Mouse (Mus musculus) heart, adult 2 months (tissue): ENCODE results near the gene Rapgefl1. TPM values are rescaled to one million over a fixed set of nuclear protein-coding genes. Genes with fewer than 3 reads are reported as not detected.

Experiments used
- DNase-seq, 2 experiments: peaks; one replicate each; pipeline ENCODE4 v3.0.0; 2021
- H3K27ac ChIP-seq: fragments of 200-600 bp; 2 replicates; pipeline ENCODE4 v1.8.1; 2022
- H3K27me3 ChIP-seq: fragments of 200-500 bp; 2 replicates; pipeline ENCODE4 v1.6.1; 2012; ENCODE audit warnings: mild to moderate bottlenecking, low read length, inconsistent platforms, mixed read lengths; ENCODE audit not compliant: control insufficient read depth, insufficient read depth
- H3K36me3 ChIP-seq: fragments of 200-500 bp; 2 replicates; pipeline ENCODE4 v1.6.1; 2012; ENCODE audit warnings: low read length, inconsistent platforms; ENCODE audit not compliant: control insufficient read depth, insufficient read depth
- H3K4me1 ChIP-seq: fragments of 200-500 bp; 2 replicates; pipeline ENCODE4 v1.6.1; 2011; ENCODE audit warnings: low read length; ENCODE audit not compliant: control insufficient read depth, insufficient read depth
- H3K4me3 ChIP-seq: fragments of 200-600 bp; 2 replicates; pipeline ENCODE4 v1.8.1; 2022
- H3K79me2 ChIP-seq: fragments of 200-500 bp; replicated peaks from 2 replicates; pipeline ENCODE4 v1.6.1; 2012; ENCODE audit warnings: mild to moderate bottlenecking, inconsistent platforms, low read length, moderate library complexity, mixed read lengths; ENCODE audit not compliant: control insufficient read depth, insufficient read depth
- H3K9ac ChIP-seq: fragments of 200-500 bp; 2 replicates; pipeline ENCODE4 v1.6.1; 2012; ENCODE audit warnings: low read depth, mild to moderate bottlenecking, control low read depth, inconsistent platforms, low read length, mixed read lengths
- CTCF ChIP-seq: fragments of 200-600 bp; IDR thresholded peaks from 2 replicates; pipeline ENCODE4 v1.8.1; 2022; ENCODE audit warnings: antibody characterized with exemption, mild to moderate bottlenecking, moderate library complexity
- EP300 ChIP-seq: fragments of 200-500 bp; IDR thresholded peaks from 2 replicates; pipeline ENCODE4 v1.6.1; 2011; ENCODE audit warnings: low read depth, low read length, control low read depth; ENCODE audit not compliant: insufficient read depth
- POLR2A ChIP-seq: fragments of 200-500 bp; IDR thresholded peaks from 2 replicates; pipeline ENCODE4 v1.6.1; 2011; ENCODE audit warnings: mild to moderate bottlenecking, low read depth, low read length, control low read depth; ENCODE audit not compliant: insufficient read depth
- WGBS: fragments of 180-500 bp; shearing (Covaris S2); methylation state at CpG from one replicate; pipeline ENCODE4 v1.1.7; 2018; 5-methylcytosine and 5-hydroxymethylcytosine counted together
- intact Hi-C: fragments of 180-260 bp; cut with DNase I; formaldehyde crosslinking; loops from one replicate; pipeline ENCODE4 v1.15.1; 2025
- polyA plus RNA-seq: library from polyadenylated mRNA; depleted of rRNA; stranded (reverse); fragments of >200 nt; gene quantifications from 2 replicates; pipeline ENCODE4 v1.2.3, GENCODE M21; 2012
- total RNA-seq, 2 experiments: library from RNA; stranded (reverse); gene quantifications; 2 replicates each; pipeline ENCODE4 v1.2.3; 2021

Gene Rapgefl1
- total and polyA plus RNA-seq, 3 experiments, result 0.50 to 3.0 (median 0.77) TPM

DNA sequence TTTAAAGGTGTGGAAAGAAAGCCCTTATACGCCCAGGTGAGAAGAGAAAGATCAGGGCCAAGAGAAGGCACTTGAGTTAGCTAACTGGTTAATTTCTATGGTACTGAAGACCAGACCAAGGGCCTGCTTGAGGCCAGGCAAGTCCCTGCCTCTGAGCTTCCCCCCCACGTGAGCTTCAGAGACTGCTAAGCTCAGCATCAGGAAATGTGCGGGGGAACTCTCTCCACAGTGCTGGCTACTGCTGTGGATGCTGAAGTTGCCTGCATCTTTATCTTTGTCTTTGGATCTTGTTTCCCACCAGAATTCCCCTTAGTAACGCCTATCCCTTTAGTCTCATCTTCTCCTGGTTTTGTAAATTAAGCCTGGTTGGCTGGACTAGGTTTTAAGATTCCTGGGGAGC, 34.8 kb downstream of the Rapgefl1 start:
- no peak for TF ChIP-seq POLR2A
- peaks cover 6% of the 10 kb centered on the region for H3K4me1 ChIP-seq
- no peaks in the 10 kb centered on the region; the same call in 1 of the 2 replicates for H3K36me3 ChIP-seq
- peak overlapping the region; percentile 47; the same call in 1 of the 2 replicates for H3K27ac ChIP-seq
- no peak overlapping the region for H3K9ac ChIP-seq
- peaks cover 2% of the 10 kb centered on the region; the same call in 1 of the 2 replicates for H3K79me2 ChIP-seq
- no peak overlapping the region for H3K4me3 ChIP-seq
- no peak for DNase-seq
- no peaks in the 10 kb centered on the region for H3K27me3 ChIP-seq
- WGBS, result 57% methylated on average over 4 of the region's 4 CpGs
- intact Hi-C loops, result no loop called here

DNA sequence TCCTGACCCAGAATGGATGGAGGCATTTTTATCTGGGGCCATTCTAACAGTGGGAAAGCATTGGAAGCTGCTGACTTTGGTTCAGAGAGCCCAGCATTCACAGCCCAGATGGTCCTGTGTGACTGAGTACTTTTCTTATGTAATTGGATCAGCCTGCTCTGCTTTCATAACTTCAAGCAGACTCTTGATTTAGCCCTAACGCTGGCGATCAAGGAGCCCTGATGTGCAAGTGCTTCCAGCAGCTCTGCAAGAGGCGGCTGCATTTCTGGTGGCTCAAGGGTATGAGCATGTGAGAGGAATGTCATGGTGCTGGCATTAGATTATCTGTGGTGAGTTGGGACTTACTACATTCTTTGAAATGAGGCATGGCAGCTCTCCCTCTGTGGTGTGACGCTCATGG, 35.5 kb downstream of the Rapgefl1 start:
- Histone ChIP-seq H3K4me3 (no peak overlapping the region), H3K4me1 (peaks cover 6% of the 10 kb centered on the region), H3K79me2 (peaks cover 6% of the 10 kb centered on the region), H3K27ac (peak overlapping the region; percentile 47), H3K9ac (no peak overlapping the region), H3K36me3 (no peaks in the 10 kb centered on the region; the same call in 1 of the 2 replicates), H3K27me3 (no peaks in the 10 kb centered on the region)
- WGBS, result 42% methylated on average over 4 of the region's 4 CpGs
- TF ChIP-seq EP300 (0 out of 2 replicates have a peak, but pooled peaks have one; percentile 49), POLR2A (no peak)
- intact Hi-C loops, result no loop called here
- peak in 1 of 2 experiments; percentile 60 for DNase-seq

DNA sequence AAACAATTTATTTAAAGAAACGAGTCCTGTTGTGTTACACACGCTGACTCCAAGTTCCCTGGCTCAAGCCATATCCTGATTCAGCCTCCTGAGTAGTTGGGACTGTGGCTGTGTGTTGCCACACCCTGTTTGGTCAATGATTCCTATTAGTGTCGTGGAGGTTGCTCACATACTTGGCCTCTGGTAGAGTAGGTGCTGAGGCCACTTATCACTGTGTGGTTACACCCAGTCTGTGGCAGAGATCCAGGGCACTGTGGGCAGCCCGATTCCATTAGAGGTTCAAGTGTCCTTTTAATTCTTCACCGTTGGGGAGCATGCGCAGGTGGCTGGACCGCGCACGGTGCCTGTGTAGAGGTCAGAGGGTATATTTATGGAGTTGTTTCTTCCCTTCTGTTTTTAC, 37.3 kb downstream of the Rapgefl1 start:
- H3K27ac ChIP-seq, result peak overlapping the region; percentile 33; the same call in 1 of the 2 replicates
- peak; percentile 43 to 69 for DNase-seq
- 56% methylated on average over 9 of the region's 9 CpGs for WGBS

GRCm38 (mm10) chr11:98877001-98877400, 40.4 kb downstream of the Rapgefl1 start:
- H3K36me3 ChIP-seq, result no peaks in the 10 kb centered on the region; the same call in 1 of the 2 replicates
- intact Hi-C loops, result no loop called here
- H3K27me3 ChIP-seq, result no peaks in the 10 kb centered on the region
- no peak overlapping the region for H3K4me3 ChIP-seq
- no peak for TF ChIP-seq CTCF
- no peak for TF ChIP-seq POLR2A
- no peak for TF ChIP-seq EP300
- no peak overlapping the region for H3K9ac ChIP-seq
- no peak overlapping the region for H3K27ac ChIP-seq
- DNase-seq, result no peak
- peaks cover 6% of the 10 kb centered on the region for H3K79me2 ChIP-seq
- H3K4me1 ChIP-seq, result peaks cover 1% of the 10 kb centered on the region
- 92% methylated on average over 9 of the region's 9 CpGs for WGBS

More for the DNA sequence above, 37.3 kb downstream of the Rapgefl1 start:
- TF ChIP-seq CTCF (no peak), POLR2A (no peak), EP300 (0 out of 2 replicates have a peak, but pooled peaks have one; percentile 43)
- peaks cover 6% of the 10 kb centered on the region for H3K4me1 ChIP-seq
- no peaks in the 10 kb centered on the region for H3K27me3 ChIP-seq
- H3K9ac ChIP-seq, result no peak overlapping the region
- intact Hi-C loops, result no loop called here
- H3K79me2 ChIP-seq, result peaks cover 6% of the 10 kb centered on the region
- no peak overlapping the region for H3K4me3 ChIP-seq
- no peaks in the 10 kb centered on the region; the same call in 1 of the 2 replicates for H3K36me3 ChIP-seq

GRCm38 (mm10) chr11:98887703-98888102, 51.1 kb downstream of the Rapgefl1 start:
- H3K27ac ChIP-seq, result no peak overlapping the region
- H3K9ac ChIP-seq, result no peak overlapping the region
- 92% methylated on average over 3 of the region's 3 CpGs for WGBS
- no peaks in the 10 kb centered on the region for H3K27me3 ChIP-seq
- no peak overlapping the region for H3K4me3 ChIP-seq
- no peaks in the 10 kb centered on the region for H3K4me1 ChIP-seq
- DNase-seq, result no peak
- no peaks in the 10 kb centered on the region; the same call in 1 of the 2 replicates for H3K36me3 ChIP-seq
- no peaks in the 10 kb centered on the region for H3K79me2 ChIP-seq
- TF ChIP-seq POLR2A (no peak), EP300 (no peak), CTCF (no peak)
- intact Hi-C loops, result no loop called here

GRCm38 (mm10) chr11:98889077-98889476, 52.5 kb downstream of the Rapgefl1 start:
- H3K79me2 ChIP-seq, result no peaks in the 10 kb centered on the region
- no peak overlapping the region for H3K27ac ChIP-seq
- no peaks in the 10 kb centered on the region; the same call in 1 of the 2 replicates for H3K36me3 ChIP-seq
- H3K4me3 ChIP-seq, result no peak overlapping the region
- no peak overlapping the region for H3K9ac ChIP-seq
- no peaks in the 10 kb centered on the region for H3K27me3 ChIP-seq
- TF ChIP-seq POLR2A, result no peak
- no peak for TF ChIP-seq CTCF
- H3K4me1 ChIP-seq, result no peaks in the 10 kb centered on the region
- WGBS, result 96% methylated on average over 4 of the region's 4 CpGs
- no peak for DNase-seq
- intact Hi-C loops, result no loop called here
